Mouse (Mus musculus) neural tube, embryonic 13.5 days (tissue): ENCODE results near the gene Cxcl5. TPM values are rescaled to one million over a fixed set of nuclear protein-coding genes. Genes with fewer than 3 reads are reported as not detected.
"Not testable (repeated sequence)": the region's sequence is repeated elsewhere in the genome, so short reads cannot be mapped to it uniquely, and the experiment has no call there.

Source experiments
- ATAC-seq: fragments of 200-750 bp; cut with Nextera tagmentation; 2 replicates; pipeline ENCODE4 v1.8.0; 2017; ENCODE audit warnings: low read depth, mild to moderate bottlenecking, moderate TSS enrichment, moderate library complexity
- H3K27ac ChIP-seq: fragments of 300-500 bp; sonication (generic); replicated peaks from 2 replicates; pipeline ENCODE4 v1.5.1; 2015; ENCODE audit warnings: moderate library complexity, mild to moderate bottlenecking, inconsistent platforms
- H3K27me3 ChIP-seq: fragments of 300-500 bp; sonication (generic); 2 replicates; pipeline ENCODE4 v1.6.1; 2015; ENCODE audit warnings: mild to moderate bottlenecking, inconsistent platforms
- H3K36me3 ChIP-seq: fragments of 300-500 bp; sonication (generic); 2 replicates; pipeline ENCODE4 v1.6.1; 2015; ENCODE audit warnings: mild to moderate bottlenecking, inconsistent platforms
- H3K4me1 ChIP-seq: fragments of 300-500 bp; sonication (generic); replicated peaks from 2 replicates; pipeline ENCODE4 v1.6.1; 2015; ENCODE audit warnings: inconsistent platforms
- H3K4me2 ChIP-seq: fragments of 300-500 bp; sonication (generic); 2 replicates; pipeline ENCODE4 v1.6.1; 2015; ENCODE audit warnings: inconsistent platforms, mild to moderate bottlenecking, moderate library complexity
- H3K4me3 ChIP-seq: fragments of 300-500 bp; sonication (generic); 2 replicates; pipeline ENCODE4 v1.5.1; 2015; ENCODE audit warnings: mild to moderate bottlenecking, inconsistent platforms
- H3K9ac ChIP-seq: fragments of 300-500 bp; sonication (generic); 2 replicates; pipeline ENCODE4 v1.6.1; 2015; ENCODE audit warnings: moderate library complexity, mild to moderate bottlenecking, inconsistent platforms
- H3K9me3 ChIP-seq: fragments of 300-500 bp; sonication (generic); 2 replicates; pipeline ENCODE4 v1.6.1; 2016; ENCODE audit warnings: inconsistent platforms
- WGBS: fragments of 180-500 bp; shearing (Covaris S2); methylation state at CpG from one replicate; pipeline ENCODE4 v1.1.7; 2015; 5-methylcytosine and 5-hydroxymethylcytosine counted together
- microRNA-seq: library from miRNA; unstranded; fragments of <30 nt; microRNA quantifications from one replicate; pipeline ENCODE4, GENCODE M21; 2016
- polyA plus RNA-seq: library from polyadenylated mRNA; unstranded; fragments of >200 nt; fragmentation: Nextera tagmentation; extraction: Ambion mirVana; gene quantifications from 2 replicates; pipeline ENCODE4 v1.2.1, GENCODE M21; 2015

The Cxcl5 gene
- polyA plus RNA-seq, 1 experiment from 2014 or later: not detected

DNA sequence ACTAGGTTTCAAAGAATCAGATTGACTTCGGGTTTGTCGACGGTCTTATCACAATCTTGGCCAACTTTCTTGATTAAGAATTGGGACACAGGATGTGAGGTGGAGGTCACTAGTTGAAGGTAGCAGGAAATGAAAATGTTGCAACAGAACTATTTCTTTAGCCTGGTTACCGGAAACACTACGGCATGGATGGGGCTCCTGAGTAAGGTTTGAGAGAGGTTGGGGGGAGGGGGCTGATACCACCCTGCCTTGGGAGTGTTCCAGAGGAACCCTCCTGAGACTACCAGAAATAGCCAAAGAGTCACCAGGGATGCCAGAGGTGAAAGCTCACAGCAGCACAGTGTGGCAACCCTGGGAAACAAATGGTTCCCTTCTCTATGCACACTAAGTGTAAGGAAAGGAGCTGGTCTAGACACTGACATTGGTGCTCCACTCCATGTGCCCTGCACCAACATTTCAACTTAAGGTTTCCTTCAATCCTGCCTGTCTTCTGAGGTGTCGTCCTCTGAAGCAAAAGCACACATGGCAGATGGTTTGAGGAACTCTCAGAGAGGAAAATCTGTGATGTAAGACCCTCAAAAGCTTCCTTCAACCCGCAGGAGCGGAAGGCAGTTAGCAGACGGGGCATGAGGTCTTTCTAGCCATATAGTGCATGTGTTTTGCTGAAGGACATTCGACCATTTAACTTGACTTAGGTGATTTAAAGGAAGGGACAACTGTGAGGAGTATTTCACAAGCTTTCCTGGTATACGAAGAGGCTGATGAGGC, 30.3 kb downstream of the Cxcl5 start:
- Histone ChIP-seq H3K9ac (no peak overlapping the region), H3K4me3 (no peak overlapping the region), H3K4me1 (peaks cover 8% of the 10 kb centered on the region), H3K27ac (no peak overlapping the region), H3K36me3 (no peaks in the 10 kb centered on the region), H3K27me3 (no peaks in the 10 kb centered on the region), H3K9me3 (no peaks in the 10 kb centered on the region), H3K4me2 (no peak overlapping the region)
- no peak for ATAC-seq
- WGBS: 80% methylated on average over 11 of the region's 11 CpGs

DNA sequence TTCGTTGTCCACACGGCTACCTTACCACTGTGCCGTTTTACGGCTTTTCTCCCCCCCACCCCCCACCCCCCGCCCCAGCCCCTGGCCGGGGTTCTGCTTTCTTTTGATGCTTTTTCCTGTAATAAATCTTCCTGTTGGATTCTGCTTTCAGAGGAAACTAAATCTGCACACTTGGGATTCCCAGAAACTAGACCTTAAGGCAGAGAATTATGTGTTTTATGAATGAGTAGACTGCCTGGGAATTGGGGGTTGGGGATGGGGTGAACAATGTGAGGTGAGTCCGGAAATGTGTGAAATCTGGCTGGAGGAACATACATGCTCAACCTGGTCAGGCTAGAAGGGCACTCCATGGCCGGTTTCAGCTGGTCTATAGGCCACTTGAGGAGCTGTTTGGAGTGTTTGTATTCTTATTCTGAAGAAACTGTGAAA, 30.9 kb downstream of the Cxcl5 start:
- H3K36me3 ChIP-seq: no peaks in the 10 kb centered on the region
- no peaks in the 10 kb centered on the region for H3K9me3 ChIP-seq
- H3K4me3 ChIP-seq: no peak overlapping the region
- no peak for ATAC-seq
- H3K9ac ChIP-seq: no peak overlapping the region
- H3K4me2 ChIP-seq: no peak overlapping the region
- H3K27ac ChIP-seq: no peak overlapping the region
- H3K27me3 ChIP-seq: no peaks in the 10 kb centered on the region
- WGBS: 52% methylated on average over 8 of the region's 8 CpGs
- H3K4me1 ChIP-seq: peaks cover 8% of the 10 kb centered on the region

DNA sequence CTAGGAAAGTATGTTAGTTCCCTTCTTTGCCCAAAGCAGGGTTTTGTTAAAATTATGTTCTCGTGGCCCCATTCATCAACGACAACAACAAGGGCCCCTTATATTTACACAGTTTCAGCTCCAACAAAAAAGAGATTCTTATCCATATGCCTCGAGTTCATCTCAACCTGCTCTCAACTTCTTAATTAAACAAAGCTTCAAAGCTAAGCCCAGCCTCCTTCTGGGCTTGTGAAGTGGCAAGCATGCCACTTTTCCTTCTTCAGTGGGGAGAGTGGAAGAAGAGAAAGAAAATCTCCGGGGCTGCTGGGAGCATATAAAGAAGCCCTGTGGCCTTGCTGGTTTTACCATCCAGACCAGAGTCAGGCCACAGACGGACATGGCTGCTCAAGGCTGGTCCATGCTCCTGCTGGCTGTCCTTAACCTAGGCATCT, 35.0 kb downstream of the Cxcl5 start, which contains the start of gene Cxcl15:
Gene Cxcl15 (plus strand): TSS at position 340 of the 431 bp plus-strand sequence.
- H3K4me1 ChIP-seq: no peaks in the 10 kb centered on the region
- ATAC-seq: no peak
- no peak within 1 kb of the TSS for H3K9ac ChIP-seq
- H3K4me3 ChIP-seq: no peak within 1 kb of the TSS
- H3K9me3 ChIP-seq: no peaks in the 10 kb centered on the region
- H3K27me3 ChIP-seq: no peaks in the 10 kb centered on the region
- WGBS: 76% methylated on average over 5 of the region's 5 CpGs
- H3K27ac ChIP-seq: no peak within 1 kb of the TSS
- no peaks in the 10 kb centered on the region for H3K36me3 ChIP-seq
- no peak within 1 kb of the TSS for H3K4me2 ChIP-seq

DNA sequence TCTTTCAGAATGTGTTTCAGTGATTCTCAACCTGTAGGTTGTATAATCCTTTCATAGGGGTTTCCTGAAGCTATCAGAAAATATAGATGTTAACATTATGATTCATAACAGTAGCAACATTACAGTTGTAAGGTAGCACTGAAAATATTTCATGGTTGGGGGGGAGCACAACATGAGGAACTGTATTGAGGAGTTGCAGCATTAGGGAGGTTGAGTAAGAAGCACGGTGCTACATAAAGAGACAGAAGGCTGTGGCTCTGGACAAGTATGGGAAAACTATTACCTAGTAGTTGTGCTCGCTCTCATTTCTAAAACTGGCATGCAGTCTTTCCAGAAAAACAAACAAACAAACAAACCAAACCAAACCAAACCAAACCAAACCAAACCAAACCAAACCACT, 36.2 kb downstream of the Cxcl5 start:
- not testable (repeated sequence) for H3K9me3 ChIP-seq, H3K9ac ChIP-seq, ATAC-seq, H3K4me3 ChIP-seq, H3K27me3 ChIP-seq, H3K36me3 ChIP-seq, H3K27ac ChIP-seq, H3K4me1 ChIP-seq, H3K4me2 ChIP-seq
- 89% methylated on average over 2 of the region's 2 CpGs for WGBS

DNA sequence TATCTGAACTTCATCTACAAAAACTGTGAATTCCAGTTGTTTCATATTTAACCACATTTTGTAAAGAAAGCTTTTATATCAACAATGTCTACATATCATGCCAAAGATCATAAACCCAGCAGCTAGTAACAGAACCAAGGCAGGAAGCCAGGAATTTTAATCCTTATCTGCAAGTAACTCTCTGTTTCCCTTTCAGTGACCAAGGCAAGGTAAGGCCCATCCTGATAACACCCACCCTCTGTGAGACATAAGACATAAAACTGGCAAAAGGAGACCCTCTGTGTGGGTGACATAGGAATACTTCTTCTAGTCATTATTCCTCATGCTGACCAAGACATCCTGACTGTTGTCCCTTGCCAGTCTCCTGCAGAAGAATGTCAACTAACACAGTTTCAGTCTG, 45.4 kb downstream of the Cxcl5 start:
- Histone ChIP-seq H3K27ac (no peak overlapping the region), H3K4me1 (no peaks in the 10 kb centered on the region), H3K9me3 (no peaks in the 10 kb centered on the region), H3K27me3 (no peaks in the 10 kb centered on the region), H3K4me3 (no peak overlapping the region), H3K36me3 (no peaks in the 10 kb centered on the region), H3K9ac (no peak overlapping the region), H3K4me2 (no peak overlapping the region)
- ATAC-seq: no peak

DNA sequence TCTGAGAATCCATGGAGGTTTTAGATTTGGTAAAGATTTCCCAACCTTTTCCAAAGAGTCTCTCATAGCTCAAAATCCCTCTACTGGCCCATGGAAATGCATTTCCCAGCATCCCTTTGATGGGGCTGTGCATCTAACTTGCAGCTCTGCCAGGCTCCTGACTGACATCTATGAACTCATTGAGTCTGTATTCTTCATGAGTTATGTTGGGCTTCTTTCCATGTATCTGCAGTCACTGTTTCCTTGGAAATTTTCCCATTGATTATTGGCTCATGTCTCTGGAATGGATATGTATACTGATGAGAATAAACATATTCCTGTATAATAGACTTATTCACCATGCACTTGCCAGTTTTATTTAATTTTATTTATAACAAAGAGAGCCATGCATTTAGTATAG, 46.9 kb downstream of the Cxcl5 start:
- Histone ChIP-seq H3K9ac (no peak overlapping the region), H3K27ac (no peak overlapping the region), H3K4me3 (no peak overlapping the region), H3K9me3 (no peaks in the 10 kb centered on the region), H3K4me1 (no peaks in the 10 kb centered on the region), H3K27me3 (no peaks in the 10 kb centered on the region), H3K36me3 (no peaks in the 10 kb centered on the region), H3K4me2 (no peak overlapping the region)
- ATAC-seq: no peak

DNA sequence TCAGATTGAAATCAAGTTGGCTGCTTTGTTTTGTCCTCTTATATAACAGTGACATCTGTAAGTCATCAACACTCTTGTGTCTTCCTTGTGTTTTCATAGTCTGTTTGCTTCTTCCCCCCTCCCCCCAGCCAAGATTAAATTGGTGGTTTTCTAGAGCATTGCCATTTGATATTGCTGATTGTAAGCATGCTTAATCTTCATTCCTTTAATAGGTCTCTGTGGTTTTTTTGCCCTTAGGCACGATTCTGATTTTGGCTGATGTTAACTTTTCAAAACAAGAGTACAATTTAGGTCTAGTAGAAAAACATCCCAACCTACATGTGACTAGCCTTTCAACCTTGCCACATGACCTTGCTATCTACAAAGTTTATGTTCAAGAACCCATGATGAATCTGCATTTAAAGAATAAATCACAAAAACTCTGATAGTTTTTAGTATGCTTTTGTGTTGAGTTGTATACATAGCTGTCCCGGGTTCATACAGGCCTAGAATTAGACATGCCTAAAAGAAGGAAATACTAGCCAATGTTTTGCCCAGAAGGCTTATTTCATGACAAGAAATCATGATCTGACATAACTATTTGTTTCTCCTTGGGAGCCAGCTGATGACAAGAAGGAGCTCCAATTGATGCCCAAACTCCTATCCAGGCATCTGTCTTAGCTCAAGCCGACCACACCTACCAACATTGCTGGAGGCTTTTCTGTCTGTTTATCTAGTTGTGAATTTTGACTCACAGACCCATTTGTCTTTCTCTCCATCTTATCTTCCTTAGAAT, 48.2 kb downstream of the Cxcl5 start:
- no peak for ATAC-seq
- Histone ChIP-seq H3K36me3 (no peaks in the 10 kb centered on the region), H3K4me1 (no peaks in the 10 kb centered on the region)

More for the DNA sequence above, 48.2 kb downstream of the Cxcl5 start:
- Histone ChIP-seq H3K9ac (no peak overlapping the region), H3K4me3 (no peak overlapping the region), H3K27me3 (no peaks in the 10 kb centered on the region), H3K4me2 (no peak overlapping the region), H3K9me3 (no peaks in the 10 kb centered on the region), H3K27ac (no peak overlapping the region)
- WGBS: 84% methylated on average over 3 of the region's 3 CpGs

Small RNAs within 50 kb of the gene (microRNA-seq; reads per million reads assigned to microRNA genes)
- gene Gm24322: not detected

Other genes starting within 250 kb of the Cxcl5 start
- not detected in 2 replicates for gene Afm, start 240.4 kb upstream of the Cxcl5 start, polyA plus RNA-seq
- not detected in 2 replicates for gene 5830473C10Rik, start 198.3 kb upstream of the Cxcl5 start, polyA plus RNA-seq
- 1.7 and 1.9 TPM in 2 replicates for gene Rassf6, start 118.7 kb upstream of the Cxcl5 start, polyA plus RNA-seq
- gene Ppbp, start 9.2 kb downstream of the Cxcl5 start, polyA plus RNA-seq: 2.9 and 3.2 TPM in 2 replicates
- gene Pf4, start 13.1 kb downstream of the Cxcl5 start, polyA plus RNA-seq: 50.6 and 64.9 TPM in 2 replicates
- gene Cxcl3, start 26.7 kb downstream of the Cxcl5 start, polyA plus RNA-seq: not detected in 2 replicates
- gene Cxcl15, start 35.2 kb downstream of the Cxcl5 start, polyA plus RNA-seq: not detected in 2 replicates
- not detected in 2 replicates for gene Cxcl1, start 131.9 kb downstream of the Cxcl5 start, polyA plus RNA-seq
- not detected in 2 replicates for gene Cxcl2, start 144.5 kb downstream of the Cxcl5 start, polyA plus RNA-seq
- gene Mthfd2l, start 171.8 kb downstream of the Cxcl5 start, polyA plus RNA-seq: 97.4 and 98.2 TPM in 2 replicates